Mouse (Mus musculus): ENCODE measurements at regions not wholly inside any gene's neighbourhood (a gene's known extent, or its start where the extent isn't known, plus 50 kb on each side); places are given as distances from the start of the nearest gene placed in this dataset.

DNA sequence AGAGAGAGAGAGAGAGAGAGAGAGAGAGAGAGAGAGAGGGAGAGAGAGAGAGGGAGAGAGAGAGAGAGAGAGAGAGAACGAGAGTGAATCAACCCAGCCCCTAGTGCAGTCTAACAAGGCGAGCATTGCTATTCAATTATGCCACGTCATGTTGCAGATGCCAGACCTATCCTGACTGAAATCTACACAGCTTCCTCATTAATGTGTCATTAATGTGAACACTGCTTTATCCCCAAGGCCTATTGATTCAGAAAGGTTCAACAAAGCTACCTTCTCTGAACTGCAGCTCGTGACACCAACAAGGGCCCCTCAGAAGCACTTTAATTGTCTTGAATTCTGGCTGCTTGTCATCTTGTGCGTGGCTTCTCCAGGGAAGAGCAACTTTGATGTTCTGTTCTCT is 457.4 kb downstream of the Tcerg1l start:
- TF ChIP-seq POLR2A (IDR thresholded peaks at IDR 0.05; ENCODE audit: low read depth, low read length) (no peak), CTCF (IDR thresholded peaks at IDR 0.05; ENCODE audit: extremely low read depth, insufficient read depth, insufficient read length, insufficient replicate concordance) (no peak)
- H3K36me3 ChIP-seq (ENCODE audit: control insufficient read depth, insufficient read depth, low read length) = no peaks in the 10 kb centered on the region
- no peak overlapping the region for H3K4me3 ChIP-seq (ENCODE audit: extremely low read depth, insufficient read depth, insufficient read length)
- 73% methylated on average over 5 of the region's 5 CpGs for WGBS
- no peak for DNase-seq (ENCODE audit: low read depth in 1 of 2, low spot score in 2 of 2)
- H3K27me3 ChIP-seq (ENCODE audit: control insufficient read depth, insufficient read depth, low read length) = no peaks in the 10 kb centered on the region
- no peaks in the 10 kb centered on the region for H3K4me1 ChIP-seq (ENCODE audit: control insufficient read depth, insufficient read depth, insufficient read length)
- H3K27ac ChIP-seq (ENCODE audit: insufficient read depth, low read length) = no peak overlapping the region

GRCm38 (mm10) chr7:137944991-137945390 is 452.5 kb downstream of the Tcerg1l start:
- no peak for DNase-seq (ENCODE audit: low read depth in 1 of 2, low spot score in 2 of 2)
- Histone ChIP-seq H3K27me3 (ENCODE audit: control insufficient read depth, insufficient read depth, low read length) (no peaks in the 10 kb centered on the region), H3K36me3 (ENCODE audit: control insufficient read depth, insufficient read depth, low read length) (no peaks in the 10 kb centered on the region), H3K4me3 (ENCODE audit: extremely low read depth, insufficient read depth, insufficient read length) (no peak overlapping the region), H3K4me1 (ENCODE audit: control insufficient read depth, insufficient read depth, insufficient read length) (no peaks in the 10 kb centered on the region), H3K27ac (ENCODE audit: insufficient read depth, low read length) (no peak overlapping the region)
- 88% methylated on average over 2 of the region's 2 CpGs for WGBS
- TF ChIP-seq POLR2A (IDR thresholded peaks at IDR 0.05; ENCODE audit: low read depth, low read length) (no peak), CTCF (IDR thresholded peaks at IDR 0.05; ENCODE audit: extremely low read depth, insufficient read depth, insufficient read length, insufficient replicate concordance) (no peak)

DNA sequence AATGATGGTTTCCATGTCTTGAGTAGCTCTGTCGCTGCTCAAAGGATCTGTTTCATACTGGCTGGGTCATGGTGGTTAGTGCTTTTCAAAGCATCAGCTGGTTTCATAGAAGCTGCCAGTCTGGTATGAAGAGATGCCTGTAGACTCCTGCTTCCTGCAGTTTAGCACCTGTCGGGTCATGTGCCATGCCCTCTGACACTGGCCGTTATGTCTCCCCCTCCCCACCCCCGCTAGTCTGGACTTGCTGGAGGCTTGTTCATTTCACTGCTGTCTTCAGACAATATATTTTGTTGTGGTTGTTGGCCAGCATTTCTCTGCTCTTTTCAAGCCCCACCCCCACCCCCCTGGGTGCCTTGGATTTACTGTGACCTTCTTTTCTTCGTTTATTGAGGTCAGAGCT is 450.1 kb downstream of the Tcerg1l start:
- H3K27me3 ChIP-seq (ENCODE audit: control insufficient read depth, insufficient read depth, low read length) = no peaks in the 10 kb centered on the region
- WGBS = 63% methylated on average over 5 of the region's 5 CpGs
- no peak overlapping the region for H3K27ac ChIP-seq (ENCODE audit: insufficient read depth, low read length)
- DNase-seq (ENCODE audit: low read depth in 1 of 2, low spot score in 2 of 2) = no peak
- no peak overlapping the region for H3K4me3 ChIP-seq (ENCODE audit: extremely low read depth, insufficient read depth, insufficient read length)
- H3K4me1 ChIP-seq (ENCODE audit: control insufficient read depth, insufficient read depth, insufficient read length) = no peaks in the 10 kb centered on the region
- no peak for TF ChIP-seq POLR2A (IDR thresholded peaks at IDR 0.05; ENCODE audit: low read depth, low read length)
- no peak for TF ChIP-seq CTCF (IDR thresholded peaks at IDR 0.05; ENCODE audit: extremely low read depth, insufficient read depth, insufficient read length, insufficient replicate concordance)
- H3K36me3 ChIP-seq (ENCODE audit: control insufficient read depth, insufficient read depth, low read length) = no peaks in the 10 kb centered on the region

- WGBS = 68% methylated on average over 5 of the region's 5 CpGs
- TF ChIP-seq POLR2A (IDR thresholded peaks at IDR 0.05; ENCODE audit: low read depth, low read length) (no peak), CTCF (IDR thresholded peaks at IDR 0.05; ENCODE audit: extremely low read depth, insufficient read depth, insufficient read length, insufficient replicate concordance) (no peak)
- Histone ChIP-seq H3K4me3 (ENCODE audit: extremely low read depth, insufficient read depth, insufficient read length) (no peak overlapping the region), H3K27me3 (ENCODE audit: control insufficient read depth, insufficient read depth, low read length) (no peaks in the 10 kb centered on the region), H3K27ac (ENCODE audit: insufficient read depth, low read length) (no peak overlapping the region), H3K36me3 (ENCODE audit: control insufficient read depth, insufficient read depth, low read length) (no peaks in the 10 kb centered on the region), H3K4me1 (ENCODE audit: control insufficient read depth, insufficient read depth, insufficient read length) (no peaks in the 10 kb centered on the region)
- no peak for DNase-seq (ENCODE audit: low read depth in 1 of 2, low spot score in 2 of 2)
These were observed 440.2 kb downstream of the Tcerg1l start for GRCm38 (mm10) chr7:137957354-137957753.

- no peak for DNase-seq (ENCODE audit: low read depth in 1 of 2, low spot score in 2 of 2)
- Histone ChIP-seq H3K36me3 (ENCODE audit: control insufficient read depth, insufficient read depth, low read length) (no peaks in the 10 kb centered on the region), H3K27ac (ENCODE audit: insufficient read depth, low read length) (no peak overlapping the region), H3K27me3 (ENCODE audit: control insufficient read depth, insufficient read depth, low read length) (no peaks in the 10 kb centered on the region), H3K4me3 (ENCODE audit: extremely low read depth, insufficient read depth, insufficient read length) (no peak overlapping the region), H3K4me1 (ENCODE audit: control insufficient read depth, insufficient read depth, insufficient read length) (no peaks in the 10 kb centered on the region)
- TF ChIP-seq POLR2A (IDR thresholded peaks at IDR 0.05; ENCODE audit: low read depth, low read length) (no peak), CTCF (IDR thresholded peaks at IDR 0.05; ENCODE audit: extremely low read depth, insufficient read depth, insufficient read length, insufficient replicate concordance) (no peak)
- 70% methylated on average over 5 of the region's 5 CpGs for WGBS
These were observed 439.7 kb downstream of the Tcerg1l start for GRCm38 (mm10) chr7:137957848-137958247.

DNA sequence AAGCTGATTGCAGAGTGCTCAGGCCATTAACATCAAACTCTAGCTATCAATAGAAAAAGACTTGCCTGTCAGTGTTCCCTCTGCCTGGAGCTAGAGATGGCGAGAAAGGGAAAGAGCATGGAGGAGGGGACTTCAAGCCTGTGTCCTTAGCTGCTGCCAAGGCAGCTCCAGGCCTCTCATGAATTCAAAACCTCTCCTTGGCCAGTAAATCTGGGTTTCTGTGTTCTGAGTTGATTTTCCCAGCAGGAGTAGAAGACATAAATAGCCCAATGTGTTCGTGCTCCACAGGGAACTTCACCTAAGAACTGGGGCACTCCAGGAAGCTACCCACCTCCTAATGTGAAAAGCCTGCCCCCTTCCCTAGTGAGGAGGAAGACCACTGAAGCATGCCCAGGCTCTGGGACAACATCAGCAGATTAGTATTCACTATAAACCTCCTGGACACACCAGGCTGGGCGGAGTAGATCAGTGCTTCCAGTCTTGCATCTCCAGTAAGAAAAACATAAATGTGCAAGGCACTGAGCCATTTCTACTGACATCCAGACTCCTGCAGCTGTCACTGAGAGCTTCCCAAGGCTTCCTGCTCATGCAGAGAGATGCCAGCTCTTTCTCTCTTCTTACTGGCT is 433.9 kb downstream of the Tcerg1l start:
- Histone ChIP-seq H3K4me3 (ENCODE audit: extremely low read depth, insufficient read depth, insufficient read length) (no peak overlapping the region), H3K36me3 (ENCODE audit: control insufficient read depth, insufficient read depth, low read length) (no peaks in the 10 kb centered on the region), H3K4me1 (ENCODE audit: control insufficient read depth, insufficient read depth, insufficient read length) (no peaks in the 10 kb centered on the region), H3K27ac (ENCODE audit: insufficient read depth, low read length) (no peak overlapping the region), H3K27me3 (ENCODE audit: control insufficient read depth, insufficient read depth, low read length) (no peaks in the 10 kb centered on the region)
- 61% methylated on average over 3 of the region's 3 CpGs for WGBS
- no peak for TF ChIP-seq POLR2A (IDR thresholded peaks at IDR 0.05; ENCODE audit: low read depth, low read length)
- no peak for DNase-seq (ENCODE audit: low read depth in 1 of 2, low spot score in 2 of 2)

- H3K36me3 ChIP-seq (ENCODE audit: control insufficient read depth, insufficient read depth, low read length) = no peaks in the 10 kb centered on the region
- no peak for DNase-seq (ENCODE audit: low read depth in 1 of 2, low spot score in 2 of 2)
- no peaks in the 10 kb centered on the region for H3K4me1 ChIP-seq (ENCODE audit: control insufficient read depth, insufficient read depth, insufficient read length)
- H3K27me3 ChIP-seq (ENCODE audit: control insufficient read depth, insufficient read depth, low read length) = no peaks in the 10 kb centered on the region
- H3K27ac ChIP-seq (ENCODE audit: insufficient read depth, low read length) = no peak overlapping the region
- WGBS = 81% methylated on average over 5 of the region's 5 CpGs
- no peak overlapping the region for H3K4me3 ChIP-seq (ENCODE audit: extremely low read depth, insufficient read depth, insufficient read length)
- no peak for TF ChIP-seq POLR2A (IDR thresholded peaks at IDR 0.05; ENCODE audit: low read depth, low read length)
- no peak for TF ChIP-seq CTCF (IDR thresholded peaks at IDR 0.05; ENCODE audit: extremely low read depth, insufficient read depth, insufficient read length, insufficient replicate concordance)
These were observed 422.8 kb downstream of the Tcerg1l start for GRCm38 (mm10) chr7:137974705-137975104.
